Mouse (Mus musculus): Measurements from ENCODE around the gene Khdc3.
A peak's percentile ranks its signal among the peaks of the same experiment; 100 is the strongest.
"Not testable (repeated sequence)": the region's sequence is repeated elsewhere in the genome, so short reads cannot be mapped to it uniquely, and the experiment has no call there.

The Khdc3 gene

GRCm38 (mm10) chr9:73101536-73101935 is at the start of gene Khdc3:
TSS of gene Khdc3 (plus strand) at chr9:73101836.
- no peak for DNase-seq (ENCODE audit: low spot score in 2 of 2)

- no peak for DNase-seq (ENCODE audit: low spot score in 2 of 2)
These were observed 46.2 kb upstream of the Khdc3 start for GRCm38 (mm10) chr9:73055441-73055911.

GRCm38 (mm10) chr9:73059224-73059623 is 42.4 kb upstream of the Khdc3 start:
- no peak for DNase-seq (ENCODE audit: low spot score in 2 of 2)

GRCm38 (mm10) chr9:73063621-73064290 is 37.9 kb upstream of the Khdc3 start:
- no peak for DNase-seq (ENCODE audit: low spot score in 2 of 2)

- no peak for DNase-seq (ENCODE audit: low spot score in 2 of 2)
These were observed 34.5 kb upstream of the Khdc3 start for GRCm38 (mm10) chr9:73067086-73067485.

- DNase-seq (ENCODE audit: low spot score in 2 of 2): no peak
These were observed 33.4 kb upstream of the Khdc3 start for GRCm38 (mm10) chr9:73068230-73068679.

- no peak for DNase-seq (ENCODE audit: low spot score in 2 of 2)
These were observed 32.9 kb upstream of the Khdc3 start for GRCm38 (mm10) chr9:73068688-73069087.

GRCm38 (mm10) chr9:73070971-73071659 is 30.5 kb upstream of the Khdc3 start:
- no peak for DNase-seq (ENCODE audit: low spot score in 2 of 2)

GRCm38 (mm10) chr9:73072426-73072825 is 29.2 kb upstream of the Khdc3 start:
- no peak for DNase-seq (ENCODE audit: low spot score in 2 of 2)

- DNase-seq (ENCODE audit: low spot score in 2 of 2): no peak
These were observed 28.5 kb upstream of the Khdc3 start for GRCm38 (mm10) chr9:73073169-73073568.

GRCm38 (mm10) chr9:73079349-73079748 is 22.3 kb upstream of the Khdc3 start:
- not testable (repeated sequence) for DNase-seq (ENCODE audit: low spot score in 2 of 2)

- no peak for DNase-seq (ENCODE audit: low spot score in 2 of 2)
These were observed 21.8 kb upstream of the Khdc3 start for GRCm38 (mm10) chr9:73079801-73080325.

GRCm38 (mm10) chr9:73082291-73083000 is 19.2 kb upstream of the Khdc3 start:
- DNase-seq (ENCODE audit: low spot score in 2 of 2): no peak

GRCm38 (mm10) chr9:73083956-73084355 is 17.7 kb upstream of the Khdc3 start:
- no peak for DNase-seq (ENCODE audit: low spot score in 2 of 2)

- no peak for DNase-seq (ENCODE audit: low spot score in 2 of 2)
These were observed 15.8 kb upstream of the Khdc3 start for GRCm38 (mm10) chr9:73085845-73086244.

- DNase-seq (ENCODE audit: low spot score in 2 of 2): no peak
These were observed 14.5 kb upstream of the Khdc3 start for GRCm38 (mm10) chr9:73087121-73087520.

- no peak for DNase-seq (ENCODE audit: low spot score in 2 of 2)
These were observed 14.1 kb upstream of the Khdc3 start for GRCm38 (mm10) chr9:73087581-73087980.

- DNase-seq (ENCODE audit: low spot score in 2 of 2): peak in 1 of 2 experiments; percentile 51
These were observed 12.3 kb upstream of the Khdc3 start for GRCm38 (mm10) chr9:73089222-73089920.

- no peak for DNase-seq (ENCODE audit: low spot score in 2 of 2)
These were observed 11.5 kb upstream of the Khdc3 start for GRCm38 (mm10) chr9:73090121-73090520.

GRCm38 (mm10) chr9:73091747-73092146 is 9.9 kb upstream of the Khdc3 start:
- DNase-seq (ENCODE audit: low spot score in 2 of 2): no peak

GRCm38 (mm10) chr9:73094580-73094979 is 7.1 kb upstream of the Khdc3 start:
- DNase-seq (ENCODE audit: low spot score in 2 of 2): no peak

- DNase-seq (ENCODE audit: low spot score in 2 of 2): no peak
These were observed 3.7 kb upstream of the Khdc3 start for GRCm38 (mm10) chr9:73097898-73098297.
